8 mouse cellular contexts compared by ENCODE assay signal in the genomic region with DNA sequence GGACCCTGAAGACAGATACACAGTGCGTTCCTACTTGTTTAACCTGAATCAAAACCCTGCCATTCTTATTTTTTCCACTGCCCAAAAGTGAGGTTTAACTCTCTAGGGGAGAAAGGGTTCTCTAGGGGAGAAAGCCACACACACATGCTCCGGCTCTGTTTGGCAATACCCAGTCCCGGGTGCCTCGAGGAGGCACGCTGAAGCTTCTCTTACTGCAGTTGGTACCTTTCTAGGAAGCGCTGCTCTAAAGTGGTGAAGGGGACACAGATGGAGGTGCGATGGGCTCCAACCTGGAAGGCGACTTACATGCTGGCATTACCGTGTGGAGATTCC. TPM values are rescaled to one million over a fixed set of nuclear protein-coding genes. Genes with fewer than 3 reads are reported as not detected.
DNase-seq lines count a peak whose midpoint lies in the region; ATAC-seq and TF ChIP-seq lines count a peak whose summit lies in the region.

No protein-coding gene starts in this region.

- no peak for ATAC-seq in embryonic facial prominence, embryonic 12.5 days (ENCODE audit: insufficient number of reproducible peaks, insufficient read depth, low FRiP score, low TSS enrichment)
- peak; percentile 64 for ATAC-seq in hindbrain, embryonic 16.5 days
- peak; percentile 31 for ATAC-seq in midbrain, embryonic 14.5 days (ENCODE audit: low FRiP score, low TSS enrichment)

- H3K27ac ChIP-seq in layer of hippocampus, adult 2 months = no peak overlapping the region
- H3K27ac ChIP-seq in embryonic facial prominence, embryonic 12.5 days = no peak overlapping the region
- H3K27ac ChIP-seq in hindbrain, embryonic 16.5 days (ENCODE audit: low read depth, low read length) = no peak overlapping the region
- H3K27ac ChIP-seq in midbrain, embryonic 14.5 days (replicated peaks; ENCODE audit: low read depth, low read length) = no peak overlapping the region

- peak overlapping the region; percentile 65 for H3K9ac ChIP-seq in embryonic facial prominence, embryonic 12.5 days
- H3K9ac ChIP-seq in hindbrain, embryonic 16.5 days (ENCODE audit: low read depth, low read length) = peak overlapping the region; percentile 77
- peak overlapping the region; percentile 61 for H3K9ac ChIP-seq in midbrain, embryonic 14.5 days (replicated peaks; ENCODE audit: low read length)

- DNase-seq in layer of hippocampus, adult 2 months (ENCODE audit: low spot score in 2 of 2) = no peak
- DNase-seq in layer of hippocampus, postnatal 36 days = no peak
- no peak for DNase-seq in midbrain, embryonic 14.5 days
- DNase-seq in thymus, postnatal 4 days = no peak
- no peak for DNase-seq in left cerebral cortex, adult 11 months (ENCODE audit: low spot score)
- no peak for DNase-seq in cerebellum, adult 8-10 months

- peak overlapping the region; percentile 63 for H3K4me3 ChIP-seq in layer of hippocampus, adult 2 months
- peak overlapping the region; percentile 78 for H3K4me3 ChIP-seq in embryonic facial prominence, embryonic 12.5 days
- H3K4me3 ChIP-seq in hindbrain, embryonic 16.5 days (ENCODE audit: low read length) = peak overlapping the region; percentile 58
- H3K4me3 ChIP-seq in midbrain, embryonic 14.5 days (replicated peaks; ENCODE audit: low read depth, low read length) = peak overlapping the region; percentile 74

- H3K9me3 ChIP-seq in embryonic facial prominence, embryonic 12.5 days = no peaks in the 10 kb centered on the region
- no peaks in the 10 kb centered on the region for H3K9me3 ChIP-seq in hindbrain, embryonic 16.5 days (ENCODE audit: control insufficient read depth, low read length)
- H3K9me3 ChIP-seq in midbrain, embryonic 14.5 days (ENCODE audit: control insufficient read depth, low read length) = no peaks in the 10 kb centered on the region

- H3K36me3 ChIP-seq in embryonic facial prominence, embryonic 12.5 days = no peaks in the 10 kb centered on the region
- no peaks in the 10 kb centered on the region for H3K36me3 ChIP-seq in hindbrain, embryonic 16.5 days (ENCODE audit: control insufficient read depth, insufficient read depth, low read length)
- no peaks in the 10 kb centered on the region for H3K36me3 ChIP-seq in midbrain, embryonic 14.5 days (ENCODE audit: control insufficient read depth, insufficient read depth, low read length)

- 12% methylated on average over 9 of the region's 9 CpGs for WGBS in embryonic facial prominence, embryonic 12.5 days
- 9% methylated on average over 9 of the region's 9 CpGs for WGBS in hindbrain, embryonic 16.5 days
- WGBS in midbrain, embryonic 14.5 days = 8% methylated on average over 9 of the region's 9 CpGs

- H3K4me2 ChIP-seq in embryonic facial prominence, embryonic 12.5 days (replicated peaks) = peak overlapping the region; percentile 100
- H3K4me2 ChIP-seq in hindbrain, embryonic 16.5 days (ENCODE audit: low read length) = peak overlapping the region; percentile 100
- H3K4me2 ChIP-seq in midbrain, embryonic 14.5 days (ENCODE audit: low read length) = peak overlapping the region; percentile 100

- H3K4me1 ChIP-seq in embryonic facial prominence, embryonic 12.5 days = no peaks in the 10 kb centered on the region
- no peaks in the 10 kb centered on the region; the same call in none of the 2 replicates for H3K4me1 ChIP-seq in hindbrain, embryonic 16.5 days (ENCODE audit: control insufficient read depth, insufficient read depth, low read depth, low read length)
- H3K4me1 ChIP-seq in midbrain, embryonic 14.5 days (ENCODE audit: control insufficient read depth, insufficient read depth, low read length) = no peaks in the 10 kb centered on the region

- peaks cover 20% of the 10 kb centered on the region for H3K27me3 ChIP-seq in embryonic facial prominence, embryonic 12.5 days
- no peaks in the 10 kb centered on the region; the same call in 1 of the 2 replicates for H3K27me3 ChIP-seq in hindbrain, embryonic 16.5 days (replicated peaks; ENCODE audit: control insufficient read depth, insufficient read depth, low read length)
- H3K27me3 ChIP-seq in midbrain, embryonic 14.5 days (ENCODE audit: control insufficient read depth, insufficient read depth, low read length) = peaks cover 11% of the 10 kb centered on the region

- TF ChIP-seq CTCF in layer of hippocampus, adult 2 months (conservative IDR thresholded peaks at IDR 0.05) = no peak

RNA-seq across cellular contexts. Expression of a gene that starts 0.9 kb away (rescaled TPM):
- total RNA-seq in layer of hippocampus, adult 2 months (2021) = 1 to 10 TPM in 1 of 2 experiments, under 1 TPM in 1; 0.59 to 1.2 TPM
- total RNA-seq in layer of hippocampus, postnatal 36 days (2021) = under 1 TPM; 0.77 to 0.91 TPM
- polyA plus RNA-seq in embryonic facial prominence, embryonic 12.5 days (2016; fragmentation: Nextera tagmentation; extraction: Ambion mirVana) = 4.8 and 5.4 TPM in 2 replicates
- polyA plus RNA-seq in hindbrain, embryonic 16.5 days (2015; fragmentation: Nextera tagmentation; extraction: Ambion mirVana) = 1.3 and 2.3 TPM in 2 replicates
- 1.3 and 2.0 TPM in 2 replicates for polyA plus RNA-seq in midbrain, embryonic 14.5 days (2014; fragmentation: Nextera tagmentation; extraction: Ambion mirVana)
